Mouse (Mus musculus) erythroblast, embryonic 14.5 days (primary cell): ENCODE data around the gene Adgrd1.

ENCODE experiments used
- GATA1 ChIP-seq: IDR thresholded peaks from 2 replicates; pipeline ENCODE4 v1.6.1; 2012; ENCODE audit warnings: low read length, inconsistent platforms, mixed read lengths
- TAL1 ChIP-seq: IDR thresholded peaks from 3 replicates; pipeline ENCODE4 v1.6.1; 2012; ENCODE audit warnings: low read length, inconsistent platforms, mixed read lengths

DNA sequence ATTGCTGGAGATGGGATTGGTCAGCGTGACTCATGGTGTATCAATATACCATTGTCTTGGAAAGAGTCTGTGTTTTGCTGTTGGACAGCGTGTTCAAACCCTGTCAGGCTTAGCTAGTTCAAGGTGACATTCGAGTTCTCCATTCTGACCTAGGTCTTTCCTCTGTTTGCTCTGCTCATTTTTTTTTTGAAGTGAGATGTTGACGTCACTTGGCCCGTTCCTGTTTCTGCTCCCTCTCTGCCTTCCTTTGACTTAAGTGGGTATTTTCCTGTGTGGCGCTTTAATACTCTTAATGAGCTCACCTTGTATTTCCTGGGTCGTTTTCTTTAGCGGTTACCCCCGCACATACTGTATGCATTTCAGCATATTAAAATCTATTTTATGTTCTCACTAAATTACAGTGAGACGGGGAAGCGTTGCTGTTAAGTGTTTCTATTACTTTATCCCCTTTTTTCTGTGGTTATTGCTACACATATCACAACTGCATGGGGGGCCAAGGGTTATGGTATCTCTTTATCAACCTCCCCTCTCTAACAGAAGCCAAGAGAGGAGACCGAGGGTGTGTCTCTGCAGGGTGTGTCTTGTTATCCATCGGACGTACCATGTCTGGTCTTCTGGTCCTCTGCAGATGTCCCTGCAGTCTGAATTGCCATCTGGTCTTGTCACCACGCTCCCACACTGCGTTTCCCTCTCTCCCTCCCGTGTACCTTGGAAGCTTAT, 83.6 kb downstream of the Adgrd1 start:
- TF ChIP-seq TAL1 (no peak), GATA1 (no peak)
